Mouse (Mus musculus) megakaryocyte, adult 5-6 weeks (primary cell): ENCODE results near the gene Gm9945. TPM values are rescaled to one million over a fixed set of nuclear protein-coding genes. Genes with fewer than 3 reads are reported as not detected.

Experiments
- ATAC-seq: 2 replicates; pipeline ENCODE4 v1.8.0; 2016; ENCODE audit warnings: mild to moderate bottlenecking, inconsistent platforms; ENCODE audit not compliant: poor library complexity, severe bottlenecking
- total RNA-seq, 2 experiments: library from RNA; stranded (forward) in 1 of 2; stranded (reverse) in 1 of 2; fragments of 153-499, 151-499 nt in 1 of 2; fragments of 221-1000, 200-1000 nt in 1 of 2; gene quantifications; 2 replicates each; pipeline versions ENCODE4 v1.2.3 to v1.2.4; 2015 to 2017

Gene Gm9945
- total RNA-seq, 2 experiments from 2014 or later: not detected

DNA sequence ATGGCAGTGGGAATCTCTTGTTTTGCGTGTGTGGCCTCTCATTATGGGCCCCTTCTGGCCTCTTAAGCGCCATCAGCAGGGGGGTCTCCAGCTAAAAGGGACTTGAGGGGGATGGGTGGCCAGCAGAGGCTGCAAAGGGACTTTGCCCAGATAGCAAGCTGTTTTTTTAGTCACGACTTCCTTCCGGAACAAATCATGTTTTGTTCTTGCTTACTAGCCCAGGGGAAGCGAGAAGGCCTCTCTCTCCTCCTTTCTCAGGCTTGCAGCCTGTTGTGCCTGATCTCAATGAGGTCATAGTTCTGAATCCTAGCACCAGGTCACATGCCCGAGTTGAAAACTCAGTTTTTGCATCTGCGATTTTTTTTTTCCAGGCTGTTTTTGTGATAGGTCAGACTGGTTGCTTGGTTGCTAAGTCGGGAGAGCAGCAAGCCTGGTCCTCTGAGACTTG, 12.0 kb downstream of the Gm9945 start:
- no peak for ATAC-seq

DNA sequence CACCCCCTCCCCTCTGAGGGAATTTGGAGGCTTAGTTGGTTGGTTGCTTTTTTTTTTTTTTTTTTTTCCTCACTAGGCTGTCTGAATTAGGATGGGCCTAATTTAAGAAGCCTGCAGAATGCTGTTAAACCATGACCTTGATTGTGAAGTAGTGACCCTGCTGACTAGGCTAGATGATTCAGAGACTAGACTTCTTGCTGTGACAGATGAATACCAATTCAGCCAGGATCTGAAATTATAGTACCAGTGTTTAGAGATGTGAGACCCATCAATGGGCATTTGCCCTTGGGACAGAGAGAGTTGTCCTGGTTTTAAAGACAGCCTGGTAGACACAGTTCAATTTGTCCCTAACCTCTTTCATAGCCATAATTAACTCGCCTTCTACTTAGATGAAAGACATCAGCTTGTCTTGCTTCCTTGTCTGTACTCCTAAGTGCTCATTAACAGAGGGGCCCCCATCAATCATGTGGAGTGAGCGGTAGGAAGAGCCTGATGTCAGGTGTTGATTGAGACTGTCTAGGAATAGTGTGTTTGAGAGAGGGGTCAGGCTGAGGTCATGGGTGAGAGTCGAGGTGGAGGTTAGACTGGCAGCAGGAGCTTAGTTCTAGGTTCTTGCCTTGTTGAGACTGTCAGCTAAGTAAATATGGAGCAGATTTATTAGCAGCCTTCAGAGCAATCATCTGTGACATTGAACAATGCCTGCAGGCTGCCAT, 13.4 kb downstream of the Gm9945 start:
- no peak for ATAC-seq

DNA sequence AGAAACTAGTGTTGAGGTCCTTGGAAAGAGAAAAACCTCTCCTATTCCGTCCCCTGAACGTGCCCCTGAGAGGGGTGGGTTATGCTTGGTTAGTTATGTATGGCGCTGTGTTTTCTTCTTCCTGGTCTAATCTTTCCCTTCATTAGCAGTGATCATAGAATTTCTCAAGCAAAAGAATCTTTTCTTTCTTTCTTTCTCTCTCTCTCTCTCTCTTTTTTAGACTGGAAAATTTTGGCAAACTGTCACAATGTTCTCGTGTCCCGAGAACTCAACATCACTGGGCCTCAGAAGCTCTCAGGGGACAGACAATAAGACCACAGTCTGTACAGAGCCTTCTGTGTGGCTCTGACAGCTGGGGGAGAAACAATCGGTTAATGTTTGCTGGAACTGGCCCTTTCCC, 15.5 kb downstream of the Gm9945 start:
- no peak for ATAC-seq

DNA sequence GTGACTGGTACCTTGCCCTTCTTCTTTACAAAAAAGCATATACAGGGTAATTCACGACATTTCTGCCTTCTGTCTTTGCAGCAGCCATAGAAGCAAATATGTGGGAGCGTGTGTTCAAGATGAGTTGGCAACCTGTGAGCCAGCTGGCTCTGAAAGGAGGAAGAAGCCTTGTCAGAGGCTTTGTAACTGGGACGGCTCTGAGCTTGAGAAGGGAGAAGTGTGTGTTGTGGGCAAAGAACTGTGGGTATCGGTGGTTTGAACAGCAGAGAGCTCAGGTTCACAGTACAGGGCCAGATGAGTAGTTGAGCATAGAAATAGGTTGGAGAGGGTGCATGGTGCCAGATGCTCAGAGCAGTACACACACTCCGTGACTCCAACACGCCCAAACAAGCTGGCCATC, 17.0 kb downstream of the Gm9945 start:
- no peak for ATAC-seq

DNA sequence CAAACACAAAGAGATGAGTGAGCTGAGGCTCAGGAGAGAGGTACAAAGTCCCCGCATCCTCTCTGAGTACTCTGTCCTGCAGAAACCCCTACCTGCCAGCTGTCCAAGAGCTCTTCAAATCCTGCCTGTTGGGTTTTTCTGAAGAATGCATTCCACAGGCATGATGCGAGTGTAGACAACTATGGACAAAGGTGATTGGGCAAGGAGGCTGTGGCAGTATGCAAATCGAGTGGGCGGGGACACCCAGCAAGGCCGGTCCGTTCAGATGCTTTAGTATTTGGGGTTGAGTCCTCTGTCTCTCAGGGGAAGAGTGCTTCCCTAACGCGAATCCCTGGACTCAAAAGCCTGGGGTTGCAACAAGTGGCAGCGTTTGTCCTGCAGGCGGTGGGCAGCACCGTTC, 20.6 kb downstream of the Gm9945 start:
- ATAC-seq: no peak

DNA sequence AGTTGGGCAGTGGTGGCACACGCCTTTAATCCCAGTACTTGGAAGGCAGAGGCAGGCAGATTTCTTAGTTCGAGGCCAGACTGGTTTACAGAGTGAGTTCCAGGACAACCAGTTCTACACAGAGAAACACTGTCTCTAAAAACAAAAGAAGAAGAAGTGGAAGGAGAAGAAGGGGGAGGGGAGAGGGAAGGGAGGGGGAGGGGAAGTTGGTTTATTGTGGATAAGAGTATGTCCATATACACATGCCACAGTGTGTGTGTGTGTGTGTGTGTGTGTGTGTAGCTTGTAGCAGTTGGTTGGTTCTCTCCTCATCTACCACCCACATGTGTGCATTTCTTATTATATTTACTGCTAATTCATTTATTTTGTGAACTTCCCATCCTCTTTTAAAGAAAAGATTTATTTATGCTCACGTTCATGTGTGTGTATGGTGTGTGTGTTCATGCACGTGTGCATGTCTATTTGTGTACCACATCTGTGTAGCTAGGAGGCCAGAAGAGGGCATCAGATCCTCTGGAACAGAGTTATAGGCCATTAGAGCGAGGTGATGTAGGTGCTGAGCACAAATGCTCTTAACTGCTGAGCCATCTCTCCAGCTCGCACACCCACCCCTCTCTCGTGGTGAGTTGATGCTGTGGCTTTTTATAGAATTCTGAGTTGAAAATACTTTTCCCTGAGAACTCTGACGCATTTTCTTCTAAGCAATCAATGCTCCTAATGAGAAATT, 22.2 kb downstream of the Gm9945 start:
- no peak for ATAC-seq

DNA sequence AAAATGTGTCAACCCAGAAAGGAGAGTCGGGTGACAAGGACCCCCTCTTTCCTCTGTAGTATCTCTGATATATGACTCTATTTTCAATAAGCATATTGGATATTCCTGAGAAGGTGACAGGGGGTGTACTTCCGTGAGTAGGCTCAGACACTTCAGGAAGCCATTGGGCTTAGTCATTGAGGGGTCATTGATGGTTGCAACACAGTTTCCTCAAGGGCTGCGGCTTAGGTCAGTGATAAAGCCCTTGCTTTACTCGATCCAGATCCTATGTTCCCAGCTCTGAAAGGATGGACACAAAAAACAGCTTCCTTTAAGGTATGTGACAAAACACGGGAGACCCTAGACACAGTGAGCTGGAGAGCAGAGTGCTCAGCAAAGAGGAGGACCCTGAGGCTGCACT, 23.8 kb downstream of the Gm9945 start:
- peak; percentile 18; the same call in 1 of the 2 replicates for ATAC-seq

DNA sequence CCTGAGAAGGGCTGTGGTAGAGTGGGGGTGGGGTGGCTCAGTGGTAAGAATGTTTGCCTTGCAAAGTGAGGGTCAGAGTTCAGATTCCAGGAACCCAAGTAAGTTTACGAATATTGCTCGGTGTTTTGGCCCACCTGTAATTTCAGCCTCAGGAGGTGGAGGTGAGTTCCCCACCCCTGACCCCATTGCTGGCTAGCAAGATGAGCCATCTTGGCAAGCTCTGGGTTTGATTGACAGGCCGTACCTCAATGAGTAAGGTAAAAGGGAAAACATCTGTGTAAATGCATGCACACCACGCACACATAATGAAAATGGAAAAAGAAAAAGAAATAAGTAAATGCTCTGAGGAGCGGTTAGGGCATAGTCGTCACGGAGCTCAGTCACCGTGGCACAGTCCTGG, 24.4 kb downstream of the Gm9945 start:
- no peak for ATAC-seq

DNA sequence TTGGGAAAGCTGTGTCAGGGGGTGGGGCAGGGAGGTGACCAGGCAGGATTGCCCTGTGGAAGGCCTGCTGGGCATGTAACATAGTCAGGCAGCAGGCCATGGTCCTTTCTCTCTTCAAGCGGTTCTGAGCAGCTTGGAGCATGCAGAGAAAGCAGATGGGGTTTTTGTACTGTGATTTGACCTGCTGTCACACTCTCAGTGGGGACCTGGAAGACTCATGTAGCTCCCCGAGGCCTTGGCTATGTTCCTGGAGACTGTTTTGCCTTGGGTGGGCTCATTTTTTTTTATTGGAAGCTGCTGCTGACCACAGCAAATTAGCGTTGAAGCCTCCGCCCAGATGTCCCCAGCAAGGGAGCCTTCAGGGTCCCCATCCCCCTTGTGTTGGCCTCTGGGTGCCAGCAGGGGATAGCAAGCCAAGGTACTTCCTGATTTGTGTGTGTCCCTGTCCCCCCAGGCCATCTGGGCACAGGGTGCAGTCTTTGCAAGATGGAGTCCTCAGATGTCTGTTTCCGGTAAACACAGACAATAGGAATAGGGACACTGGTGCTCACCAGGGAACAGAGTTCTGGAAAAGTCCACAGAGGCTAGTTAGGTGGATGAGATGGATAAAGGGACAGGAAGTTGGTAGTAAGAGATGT, 25.2 kb downstream of the Gm9945 start:
- ATAC-seq: no peak

DNA sequence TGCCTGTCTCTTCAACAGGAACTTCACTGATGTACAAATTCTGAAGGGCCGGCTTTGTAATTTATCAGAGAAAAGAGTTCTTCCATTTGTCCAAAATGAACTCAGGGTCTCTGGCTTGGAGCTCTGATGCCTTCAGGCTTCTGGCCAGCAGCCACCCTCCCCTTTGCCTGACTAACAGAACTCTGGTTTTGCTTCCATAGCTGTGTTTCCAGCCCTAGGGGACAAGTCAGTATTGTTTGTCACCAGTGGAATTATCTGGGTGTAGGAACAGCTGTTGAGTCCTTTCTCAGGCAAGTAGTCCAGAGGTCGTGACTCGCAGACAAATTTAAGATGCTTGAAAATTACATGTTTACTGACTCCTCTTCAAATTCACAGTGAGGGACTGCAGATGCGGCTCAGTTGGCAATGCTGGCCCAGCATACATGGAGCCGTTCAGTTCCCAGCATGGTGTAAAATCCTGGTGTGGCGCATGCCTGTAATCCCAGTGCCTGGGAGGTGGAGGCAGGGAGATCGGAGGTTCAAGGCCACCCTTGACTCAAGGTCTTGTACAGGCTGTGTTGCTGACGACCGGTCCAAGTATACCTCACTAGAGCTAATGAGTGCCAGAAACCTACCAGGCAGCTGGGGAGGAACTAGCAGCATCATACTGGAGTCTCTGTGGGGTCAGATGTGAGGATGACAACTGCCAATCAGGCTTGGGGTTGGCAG, 27.3 kb downstream of the Gm9945 start:
- no peak for ATAC-seq

DNA sequence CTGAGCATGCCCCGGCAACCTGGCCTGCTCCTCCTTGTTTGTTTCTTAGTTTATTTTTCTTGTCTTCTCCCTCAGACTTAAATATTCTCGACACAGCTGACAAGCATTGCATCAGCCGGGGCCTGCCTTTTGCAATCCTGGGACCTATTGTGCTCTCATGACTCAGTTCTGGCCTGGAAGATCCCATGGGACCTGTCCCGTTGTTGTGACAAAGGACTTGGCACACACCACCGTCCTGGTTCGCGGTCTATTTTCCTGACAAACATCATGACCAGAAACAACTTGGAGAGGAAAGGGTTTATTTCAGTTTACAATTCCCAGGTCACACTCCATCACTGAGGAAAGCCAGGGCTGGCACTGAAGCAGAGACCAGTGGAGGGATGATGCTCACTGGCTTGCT, 28.2 kb downstream of the Gm9945 start:
- ATAC-seq: no peak

DNA sequence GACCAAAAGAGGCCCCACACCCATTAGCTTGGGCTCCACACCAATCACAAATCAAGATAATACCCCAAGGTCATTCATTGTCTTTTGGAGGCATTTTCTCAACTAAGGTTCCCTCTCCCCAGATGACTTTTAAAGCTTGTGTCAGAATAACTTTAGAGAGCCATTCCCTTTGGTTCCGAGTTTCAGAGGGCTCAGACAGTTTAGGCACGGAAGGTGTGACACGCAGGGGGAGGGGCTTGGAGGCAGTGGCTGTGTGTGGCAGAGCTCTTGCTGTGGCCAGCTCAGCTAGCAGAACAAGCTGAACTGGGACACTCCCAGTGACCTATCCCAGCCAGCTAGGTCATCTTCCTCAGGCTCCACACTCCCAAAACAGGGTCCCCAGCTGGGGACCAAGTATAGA, 28.6 kb downstream of the Gm9945 start:
- no peak for ATAC-seq

DNA sequence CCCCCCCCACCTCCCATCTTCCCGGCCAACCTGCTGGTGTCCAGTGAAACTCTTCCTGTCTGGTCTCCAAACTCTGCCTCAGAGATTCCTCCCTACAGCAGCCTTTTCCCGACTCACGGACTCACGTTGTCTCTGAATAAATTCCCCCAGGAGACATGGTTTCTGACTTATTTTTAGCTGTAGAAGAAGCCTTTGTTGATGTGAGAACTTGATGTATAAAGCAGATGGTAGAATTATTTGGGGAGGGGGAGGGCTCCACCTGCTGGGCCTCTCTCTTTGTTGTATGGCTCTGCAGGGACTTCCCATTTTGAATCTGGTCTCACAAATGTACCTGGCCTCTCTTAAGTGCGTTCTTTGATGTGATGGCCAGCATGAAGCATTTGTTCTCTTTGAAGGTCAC, 30.4 kb downstream of the Gm9945 start:
- ATAC-seq: no peak

DNA sequence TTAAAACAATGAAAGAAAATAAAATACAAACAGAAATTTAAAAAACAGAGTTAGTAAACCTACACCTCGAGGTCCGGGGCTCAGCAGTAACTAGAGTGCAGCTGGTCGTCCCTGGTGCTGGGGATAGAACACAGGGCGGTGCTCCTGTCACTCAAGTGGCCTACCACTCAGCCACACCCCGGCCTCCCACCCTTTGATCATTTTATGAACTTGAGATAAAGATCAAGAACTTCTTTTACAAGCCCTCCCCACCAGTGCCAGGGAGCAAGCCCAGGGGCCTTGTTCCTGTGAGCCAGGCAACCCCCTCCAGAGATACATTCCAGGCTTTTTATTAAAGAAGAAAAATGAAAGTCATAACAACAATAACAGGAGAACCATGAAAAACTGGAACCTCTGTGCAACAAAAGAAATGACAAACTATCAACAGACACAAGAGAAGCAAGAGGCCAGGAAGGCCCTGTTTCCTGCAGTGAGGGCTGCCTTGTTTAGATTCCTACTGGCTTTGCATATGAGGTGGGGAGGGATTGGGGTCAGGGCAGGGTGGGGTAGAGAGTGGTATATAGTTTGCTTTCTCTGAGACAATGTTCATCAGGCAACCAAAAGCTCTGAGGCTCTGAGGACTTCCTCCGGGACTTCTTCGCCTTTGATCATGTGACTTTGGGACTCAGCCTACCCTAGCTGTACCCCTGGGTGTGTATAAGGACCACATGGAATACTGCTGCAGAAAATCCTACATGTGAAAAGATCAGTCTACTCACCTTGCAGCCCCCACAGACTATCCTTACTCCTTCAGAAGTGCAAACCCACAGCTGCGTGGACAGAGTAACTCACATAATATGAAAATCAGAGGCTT, 37.0 kb downstream of the Gm9945 start:
- no peak for ATAC-seq

DNA sequence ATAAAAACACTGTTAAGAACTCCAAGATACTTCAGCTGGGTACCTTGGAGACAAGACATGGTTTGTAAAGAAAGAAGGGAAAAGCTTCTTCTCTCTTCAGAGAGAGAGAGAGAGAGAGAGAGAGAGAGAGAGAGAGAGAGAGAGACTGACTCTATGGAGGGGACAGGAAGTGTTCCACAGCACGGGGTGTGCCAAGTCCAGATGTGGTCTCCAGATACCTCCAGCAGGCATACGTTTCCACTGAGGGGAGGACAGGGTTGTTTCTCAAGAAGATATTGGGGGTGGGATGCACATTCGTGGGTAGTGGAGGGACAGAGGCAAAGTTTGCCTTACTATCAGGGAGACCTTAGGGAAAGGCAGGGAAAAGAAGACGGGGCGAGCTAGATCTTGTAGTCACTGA, 38.8 kb downstream of the Gm9945 start:
- no peak for ATAC-seq

DNA sequence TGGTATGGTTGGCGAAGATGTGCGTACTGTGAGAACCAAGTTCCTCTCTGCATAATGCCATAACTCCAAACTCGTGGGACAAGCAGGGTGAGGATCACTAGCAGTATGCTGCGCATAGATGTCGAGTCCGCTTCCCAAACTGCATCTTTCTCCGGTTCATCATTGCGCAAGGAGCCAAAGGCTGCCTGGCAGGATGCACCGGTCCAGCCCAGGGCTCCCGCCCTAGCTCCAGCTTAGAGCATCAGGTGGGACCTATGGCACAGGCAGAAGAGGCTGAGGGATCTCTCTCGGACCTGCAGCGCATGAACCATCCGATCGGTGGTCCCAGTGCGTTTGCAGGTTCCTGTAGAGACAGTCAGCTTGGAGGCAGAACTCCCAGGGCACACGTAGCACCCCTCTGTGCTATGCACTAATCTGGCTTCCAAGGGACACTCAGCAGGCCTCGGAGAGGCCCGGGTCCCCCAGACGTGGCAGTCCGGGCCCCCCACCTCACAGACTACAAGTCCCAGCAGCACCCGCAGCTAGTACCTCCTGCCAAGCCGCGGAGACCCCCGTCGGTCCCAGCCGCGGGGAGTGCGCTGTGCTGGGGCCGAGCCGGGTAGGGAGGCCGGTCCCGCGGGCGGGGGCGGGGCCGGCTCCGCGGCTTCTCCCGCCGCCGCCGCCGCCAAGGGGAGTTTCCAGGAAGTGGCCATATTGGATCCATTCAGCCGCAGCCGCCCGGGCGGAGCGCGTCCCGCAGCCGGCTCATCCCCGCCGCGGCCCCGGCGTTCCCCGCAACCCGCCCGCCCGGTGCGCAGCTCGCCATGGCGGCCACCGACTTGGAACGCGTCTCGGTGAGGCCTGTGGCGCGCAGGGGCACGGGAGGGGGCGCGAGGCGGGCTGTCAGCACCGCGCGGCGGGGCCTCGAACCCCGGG, 39.5 kb downstream of the Gm9945 start, which contains the start of gene Sept8:
Gene Sept8 (plus strand): TSS at position 51 of the 915 bp plus-strand sequence.
- peak; percentile 60 for ATAC-seq

DNA sequence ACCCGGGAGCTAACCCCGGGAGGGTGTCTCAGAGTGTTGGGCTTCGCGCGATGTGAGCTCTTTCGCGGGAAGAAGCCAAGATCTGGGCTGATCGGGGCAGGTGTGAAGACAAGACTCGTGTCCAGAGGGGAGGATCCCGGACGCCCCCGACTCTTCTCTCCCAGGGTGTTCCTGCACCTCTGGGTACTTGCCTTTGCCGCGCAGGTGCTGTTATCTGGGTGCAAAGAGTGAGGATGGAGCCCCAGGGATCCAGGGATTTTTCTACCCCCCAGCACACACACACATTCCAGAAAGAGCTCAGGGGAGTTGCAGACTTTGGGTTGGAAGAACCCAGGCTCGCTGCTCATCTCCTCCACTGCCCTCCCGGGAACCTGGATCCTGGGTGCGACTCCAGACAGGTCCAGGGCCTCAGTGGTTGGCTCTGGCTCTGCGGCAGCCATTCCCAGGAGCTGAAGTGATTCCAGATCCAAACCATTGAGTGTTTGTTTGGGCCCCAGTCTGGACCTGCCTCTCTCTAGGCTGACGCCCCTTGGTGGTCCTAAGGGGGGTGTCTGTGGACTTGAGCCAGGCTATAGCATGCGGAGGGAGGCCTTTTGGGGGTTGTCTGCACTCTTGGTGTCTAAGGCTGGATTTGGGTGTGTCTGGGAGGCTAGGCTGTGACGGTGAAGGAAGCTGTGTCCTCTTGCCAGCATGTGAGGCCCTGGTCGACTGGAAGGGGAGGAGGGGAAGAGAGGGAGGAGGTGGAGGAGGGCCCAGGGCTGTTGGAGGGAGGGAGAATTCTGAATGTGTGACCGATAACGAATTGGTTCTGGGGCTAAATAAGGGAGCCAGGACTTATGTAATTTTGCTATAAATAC, 40.4 kb downstream of the Gm9945 start:
- ATAC-seq: peak; percentile 45

DNA sequence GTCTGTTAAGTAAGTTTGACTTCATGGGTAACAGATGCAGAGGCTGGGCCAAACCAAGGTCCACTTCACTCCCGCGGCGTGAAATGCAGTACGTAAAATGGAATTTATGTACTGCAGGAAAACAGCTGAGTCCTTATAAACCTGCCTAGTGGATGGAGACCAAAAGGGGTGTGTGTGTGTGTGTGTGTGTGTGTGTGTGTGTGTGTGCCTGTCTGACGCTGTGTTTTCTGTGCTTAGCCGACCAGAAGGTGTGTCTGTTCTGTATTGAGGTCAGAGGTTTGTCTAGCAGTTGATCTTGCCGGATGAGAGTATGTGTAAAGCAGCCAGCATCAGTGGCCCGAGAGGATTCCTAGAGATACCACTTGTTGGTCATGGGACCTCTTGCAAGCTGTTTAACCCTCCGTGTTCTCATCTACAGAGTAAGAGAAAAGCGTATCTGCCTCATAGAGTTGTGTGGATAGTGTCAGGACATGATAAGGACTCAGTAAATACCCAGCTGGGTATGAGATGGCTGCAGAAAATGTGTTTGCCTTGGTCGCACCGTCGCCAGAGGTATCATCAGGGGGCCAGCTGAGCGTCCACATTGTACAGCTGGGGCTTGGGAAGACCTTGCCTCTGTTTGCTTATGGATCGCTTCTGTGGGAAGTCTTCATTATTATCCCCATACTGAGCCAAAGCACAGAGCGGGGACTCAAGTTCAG, 41.3 kb downstream of the Gm9945 start:
- no peak for ATAC-seq
